Mouse (Mus musculus) intestine, postnatal 0 days (tissue): ENCODE measurements around the gene Trio. TPM values are rescaled to one million over a fixed set of nuclear protein-coding genes. Genes with fewer than 3 reads are reported as not detected.

ENCODE experiments used
- ATAC-seq: fragments of 200-750 bp; cut with Nextera tagmentation; 2 replicates; pipeline ENCODE4 v1.8.0; 2017; ENCODE audit warnings: mild to moderate bottlenecking, moderate TSS enrichment, moderate library complexity
- H3K27ac ChIP-seq: fragments of 300-500 bp; sonication (generic); 2 replicates; pipeline ENCODE4 v1.5.1; 2014; ENCODE audit warnings: mild to moderate bottlenecking, low read depth, low read length, moderate library complexity
- H3K27me3 ChIP-seq: fragments of 300-500 bp; sonication (generic); replicated peaks from 2 replicates; pipeline ENCODE4 v1.6.1; 2014; ENCODE audit warnings: low read length, mixed read lengths; ENCODE audit not compliant: control insufficient read depth, insufficient read depth
- H3K36me3 ChIP-seq: fragments of 300-500 bp; sonication (generic); 2 replicates; pipeline ENCODE4 v1.6.1; 2014; ENCODE audit warnings: mild to moderate bottlenecking, moderate library complexity; ENCODE audit not compliant: control insufficient read depth, insufficient read depth
- H3K4me1 ChIP-seq: fragments of 300-500 bp; sonication (generic); replicated peaks from 2 replicates; pipeline ENCODE4 v1.6.1; 2014; ENCODE audit warnings: antibody characterized with exemption, low read length, mixed read lengths; ENCODE audit not compliant: control insufficient read depth, insufficient read depth
- H3K4me2 ChIP-seq: fragments of 300-500 bp; sonication (generic); replicated peaks from 2 replicates; pipeline ENCODE4 v1.6.1; 2014; ENCODE audit warnings: low read depth, mild to moderate bottlenecking, moderate library complexity
- H3K4me3 ChIP-seq: fragments of 300-500 bp; sonication (generic); 2 replicates; pipeline ENCODE4 v1.5.1; 2014; ENCODE audit warnings: low read depth, low read length
- H3K9ac ChIP-seq: fragments of 300-500 bp; sonication (generic); 2 replicates; pipeline ENCODE4 v1.6.1; 2014; ENCODE audit warnings: mild to moderate bottlenecking, low read depth, low read length
- H3K9me3 ChIP-seq: fragments of 300-500 bp; sonication (generic); 2 replicates; pipeline ENCODE4 v1.6.1; 2016; ENCODE audit warnings: mixed run types; ENCODE audit not compliant: control insufficient read depth
- CTCF ChIP-seq: sonication (generic); IDR thresholded peaks from 2 replicates; pipeline ENCODE4 v1.5.1; 2016; ENCODE audit warnings: low read depth, mild to moderate bottlenecking, control low read depth, antibody characterized with exemption, moderate library complexity
- WGBS: fragments of 180-500 bp; shearing (Covaris S2); extraction: QIAGEN DNeasy Blood & Tissue Kit; methylation state at CpG from one replicate; pipeline ENCODE4 v1.1.7; 2014; 5-methylcytosine and 5-hydroxymethylcytosine counted together
- polyA plus RNA-seq: library from polyadenylated mRNA; unstranded; fragments of >200 nt; fragmentation: Nextera tagmentation; extraction: Ambion mirVana; gene quantifications from 2 replicates; pipeline ENCODE4 v1.2.1, GENCODE M21; 2015

The Trio gene
- polyA plus RNA-seq, 1 experiment from 2014 or later: 10.0 TPM

DNA sequence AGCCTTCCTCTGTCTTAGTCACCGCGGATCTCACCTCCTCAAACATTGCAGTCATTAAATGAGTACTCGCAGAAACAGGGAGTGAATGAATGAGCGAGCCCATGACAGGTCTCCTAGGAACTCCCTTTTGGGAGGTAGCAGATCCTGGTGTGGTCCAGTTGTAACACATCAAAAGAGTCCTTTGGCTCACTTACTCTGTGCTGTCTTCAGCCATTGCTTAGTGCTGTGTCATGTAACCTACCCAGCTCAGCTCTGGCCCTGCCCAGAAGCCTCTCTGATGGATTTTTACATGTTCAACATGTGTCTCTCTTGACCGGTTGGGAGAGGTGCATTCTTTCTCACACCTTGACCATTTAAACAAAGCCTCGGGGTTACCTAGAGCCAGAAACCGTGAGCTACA lies 334.4 kb downstream of the Trio start:
- Histone ChIP-seq H3K27ac (no peak overlapping the region), H3K9ac (no peak overlapping the region), H3K27me3 (no peaks in the 10 kb centered on the region), H3K4me3 (no peak overlapping the region), H3K4me1 (no peaks in the 10 kb centered on the region), H3K36me3 (no peaks in the 10 kb centered on the region), H3K9me3 (no peaks in the 10 kb centered on the region), H3K4me2 (no peak overlapping the region)
- 84% methylated on average over 7 of the region's 7 CpGs for WGBS
- ATAC-seq: no peak
- no peak for TF ChIP-seq CTCF

DNA sequence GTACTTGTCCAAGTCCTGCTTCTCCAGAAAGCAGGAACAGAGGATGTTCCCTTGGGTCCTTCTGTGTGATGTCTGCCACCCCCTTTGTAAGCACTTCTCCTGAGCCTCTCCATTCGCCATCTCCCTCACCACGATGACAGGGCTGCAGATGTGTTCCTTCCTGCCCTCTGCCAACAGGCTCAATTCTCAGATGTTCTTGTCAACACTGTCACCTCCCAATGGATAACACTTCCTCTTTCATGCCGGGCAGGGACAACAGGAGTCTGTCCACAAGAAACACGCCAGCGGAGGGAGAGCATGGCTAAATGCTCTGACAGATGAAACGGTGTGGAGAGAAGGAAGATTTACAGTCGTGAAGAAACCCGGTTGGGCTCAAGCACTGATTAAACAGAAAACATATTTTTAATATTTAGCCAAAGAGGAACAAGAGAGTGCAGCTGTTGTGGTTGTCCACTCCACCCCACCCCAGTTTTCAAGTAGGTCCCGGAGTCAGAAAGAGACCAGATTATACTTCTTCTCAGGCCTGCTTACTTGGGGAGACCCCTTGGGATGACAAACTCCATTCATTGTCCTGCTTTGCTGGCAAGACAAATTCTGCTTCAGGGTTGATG lies 337.5 kb downstream of the Trio start:
- Histone ChIP-seq H3K4me3 (no peak overlapping the region), H3K4me1 (no peaks in the 10 kb centered on the region), H3K36me3 (no peaks in the 10 kb centered on the region), H3K4me2 (no peak overlapping the region), H3K27ac (no peak overlapping the region), H3K9me3 (no peaks in the 10 kb centered on the region), H3K9ac (no peak overlapping the region), H3K27me3 (no peaks in the 10 kb centered on the region)
- WGBS: 62% methylated on average over 9 of the region's 9 CpGs
- TF ChIP-seq CTCF: no peak
- no peak for ATAC-seq

- Histone ChIP-seq H3K27me3 (0 out of 2 replicates have a peak, but pooled peaks cover 4% of the 10 kb centered on the region), H3K9me3 (no peaks in the 10 kb centered on the region), H3K4me3 (no peak overlapping the region), H3K27ac (no peak overlapping the region), H3K36me3 (no peaks in the 10 kb centered on the region), H3K4me1 (peaks cover 6% of the 10 kb centered on the region), H3K4me2 (no peak overlapping the region), H3K9ac (no peak overlapping the region)
- no peak for TF ChIP-seq CTCF
- ATAC-seq: no peak
- 82% methylated on average over 7 of the region's 7 CpGs for WGBS
Measured at GRCm38 (mm10) chr15:27684813-27685212, 340.8 kb downstream of the Trio start.

GRCm38 (mm10) chr15:27683206-27683605 lies 342.4 kb downstream of the Trio start:
- H3K4me2 ChIP-seq: no peak overlapping the region
- no peak overlapping the region for H3K27ac ChIP-seq
- no peak overlapping the region for H3K9ac ChIP-seq
- no peaks in the 10 kb centered on the region for H3K9me3 ChIP-seq
- no peak overlapping the region for H3K4me3 ChIP-seq
- no peaks in the 10 kb centered on the region for H3K36me3 ChIP-seq
- no peak for ATAC-seq
- TF ChIP-seq CTCF: no peak
- H3K4me1 ChIP-seq: peaks cover 6% of the 10 kb centered on the region
- WGBS: 83% methylated on average over 1 of the region's 1 CpGs
- 0 out of 2 replicates have a peak, but pooled peaks cover 4% of the 10 kb centered on the region for H3K27me3 ChIP-seq

DNA sequence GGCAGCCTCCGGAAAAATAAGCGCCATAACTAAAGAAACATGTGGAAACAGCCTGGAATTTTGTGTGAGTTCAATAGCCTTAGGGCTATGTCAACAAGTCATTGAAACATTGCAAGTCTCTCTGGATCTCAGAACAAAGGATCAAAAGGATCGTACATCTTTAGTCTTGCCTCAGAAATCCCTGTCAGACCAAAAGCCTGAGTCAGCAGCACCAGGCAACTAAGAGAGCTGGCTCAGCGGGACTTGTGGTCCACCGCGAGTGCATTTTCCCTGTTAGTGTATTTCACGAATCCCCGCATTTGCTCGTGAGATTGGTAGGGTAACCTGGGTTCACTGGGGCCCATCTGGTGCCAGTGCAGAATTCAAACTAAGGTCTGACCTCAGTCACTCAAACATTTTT lies 343.0 kb downstream of the Trio start:
- ATAC-seq: no peak
- WGBS: 53% methylated on average over 9 of the region's 9 CpGs
- Histone ChIP-seq H3K9ac (no peak overlapping the region), H3K27ac (no peak overlapping the region), H3K4me1 (peaks cover 6% of the 10 kb centered on the region), H3K4me3 (no peak overlapping the region), H3K4me2 (no peak overlapping the region), H3K9me3 (no peaks in the 10 kb centered on the region), H3K36me3 (no peaks in the 10 kb centered on the region), H3K27me3 (0 out of 2 replicates have a peak, but pooled peaks cover 4% of the 10 kb centered on the region)
- TF ChIP-seq CTCF: no peak

DNA sequence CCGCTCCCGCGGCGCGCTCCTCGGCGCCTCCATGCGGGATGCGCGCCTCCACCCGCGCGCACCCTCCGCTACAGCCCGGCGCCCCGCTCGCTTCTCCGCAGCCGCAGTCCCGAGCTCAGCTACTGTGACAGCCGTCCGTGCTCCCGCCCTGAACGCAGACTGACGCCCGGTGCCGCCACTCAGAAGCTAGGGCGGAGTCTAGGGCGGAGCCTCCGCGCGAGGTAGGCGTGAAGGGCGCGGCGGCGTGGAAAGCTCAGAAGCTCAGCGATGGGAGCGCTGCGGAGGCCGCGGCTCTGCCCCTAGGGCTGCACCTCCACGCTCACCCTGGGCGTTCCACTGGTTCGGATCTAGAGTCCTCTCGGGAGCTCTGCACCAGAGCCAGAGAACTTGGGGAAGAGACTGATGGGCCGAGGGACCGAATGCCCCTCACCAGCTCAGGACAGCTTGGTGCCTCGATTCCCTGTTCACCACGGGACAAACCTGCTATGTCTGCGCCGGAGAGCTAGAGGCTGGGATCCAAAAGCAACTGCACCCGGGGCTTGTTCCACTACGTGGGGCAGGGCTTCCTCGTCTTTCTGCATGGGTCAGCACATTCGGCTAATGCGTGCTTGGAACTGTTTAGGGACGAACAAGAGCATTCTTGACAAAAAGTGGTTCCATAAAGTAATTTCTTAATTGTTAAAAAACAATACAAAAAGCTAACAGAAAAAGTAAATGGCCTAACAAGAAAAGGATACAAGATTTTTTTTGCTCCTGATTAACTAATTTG lies 344.0 kb downstream of the Trio start, which contains the start of gene Otulinl:
TSS of gene Otulinl (minus strand) at position 161 of the 769 bp plus-strand sequence.
- Histone ChIP-seq H3K27me3 (0 out of 2 replicates have a peak, but pooled peaks cover 4% of the 10 kb centered on the region), H3K4me3 (peak within 1 kb of the TSS; percentile 63), H3K9me3 (no peaks in the 10 kb centered on the region), H3K4me2 (peak within 1 kb of the TSS; percentile 97), H3K27ac (no peak within 1 kb of the TSS), H3K36me3 (no peaks in the 10 kb centered on the region), H3K9ac (peak within 1 kb of the TSS; percentile 58), H3K4me1 (peaks cover 6% of the 10 kb centered on the region)
- whole genome bisulfite sequencing: 2% methylated on average over 59 of the region's 59 CpGs
- peak; percentile 22; the same call in 1 of the 2 replicates for TF ChIP-seq CTCF
- ATAC-seq: peak; percentile 97
